19 mouse cellular contexts compared by ENCODE assay signal in the genomic region with DNA sequence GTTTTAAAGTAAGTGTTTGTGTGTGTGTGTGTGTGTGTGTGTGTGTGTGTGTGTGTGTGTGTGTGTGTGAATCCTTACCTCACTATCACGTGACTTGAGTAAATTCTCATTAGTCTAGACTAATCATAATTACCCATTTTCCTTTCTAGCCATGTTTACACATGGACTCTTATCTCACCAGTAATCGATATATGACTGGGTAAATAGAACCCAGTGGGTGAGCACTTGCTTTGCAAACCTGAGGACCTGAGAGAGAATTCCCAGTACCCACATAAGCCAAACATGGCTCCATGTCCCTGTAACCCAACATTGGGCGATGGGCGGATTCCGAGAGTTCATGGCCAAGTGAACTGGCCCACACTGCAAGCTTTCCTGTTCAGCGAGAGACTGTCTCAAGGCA.
"Had no signal": no experiment of that assay in that cellular context is flagged by ENCODE, and none has a peak within 500 bp of the region (broad histone marks: within the 10 kb centered on the region; RNA-seq: fewer than 3 reads in every experiment).

No protein-coding gene starts in this region.

- DNase-seq: kidney, adult 2 months; kidney, postnatal 25 days; layer of hippocampus, adult 9-11 months; lung, adult 2 months; right cerebral cortex, adult 18-20 months; right cerebral cortex, postnatal 14 days; right cerebral cortex, postnatal 4 days; thymus, adult 2 months; thymus, postnatal 25 days had no signal

- H3K4me3 ChIP-seq: layer of hippocampus, adult 2 months; limb, embryonic 10.5 days; limb, embryonic 13.5 days; midbrain, embryonic 12.5 days; midbrain, embryonic 15.5 days; neural tube, embryonic 12.5 days; neural tube, embryonic 15.5 days had no signal

- ATAC-seq: midbrain, embryonic 15.5 days had no signal

- H3K4me1 ChIP-seq: limb, embryonic 10.5 days; limb, embryonic 13.5 days; midbrain, embryonic 12.5 days; midbrain, embryonic 15.5 days; neural tube, embryonic 12.5 days; neural tube, embryonic 15.5 days had no signal

- H3K27me3 ChIP-seq: limb, embryonic 13.5 days; midbrain, embryonic 12.5 days; midbrain, embryonic 15.5 days; neural tube, embryonic 12.5 days; neural tube, embryonic 15.5 days had no signal

- H3K9me3 ChIP-seq: limb, embryonic 10.5 days; limb, embryonic 13.5 days; midbrain, embryonic 12.5 days; midbrain, embryonic 15.5 days; neural tube, embryonic 12.5 days; neural tube, embryonic 15.5 days had no signal

- H3K4me2 ChIP-seq: limb, embryonic 13.5 days; midbrain, embryonic 12.5 days; midbrain, embryonic 15.5 days; neural tube, embryonic 12.5 days; neural tube, embryonic 15.5 days had no signal

- H3K9ac ChIP-seq: limb, embryonic 13.5 days; liver, embryonic 14.5 days; midbrain, embryonic 12.5 days; midbrain, embryonic 15.5 days; neural tube, embryonic 12.5 days; neural tube, embryonic 15.5 days had no signal

- H3K36me3 ChIP-seq: limb, embryonic 13.5 days; midbrain, embryonic 12.5 days; midbrain, embryonic 15.5 days; neural tube, embryonic 12.5 days; neural tube, embryonic 15.5 days had no signal

- H3K27ac ChIP-seq: kidney, postnatal 0 days; layer of hippocampus, adult 2 months; limb, embryonic 10.5 days; limb, embryonic 13.5 days; liver, embryonic 14.5 days; macrophage; midbrain, embryonic 12.5 days; midbrain, embryonic 15.5 days; neural tube, embryonic 12.5 days; neural tube, embryonic 15.5 days had no signal
